Mouse (Mus musculus): ENCODE data around the gene Pbx1. TPM values are rescaled to one million over a fixed set of nuclear protein-coding genes. Genes with fewer than 3 reads are reported as not detected.

The Pbx1 gene
- polyA plus RNA-seq, 1 experiment from 2014 or later: 27.5 TPM

DNA sequence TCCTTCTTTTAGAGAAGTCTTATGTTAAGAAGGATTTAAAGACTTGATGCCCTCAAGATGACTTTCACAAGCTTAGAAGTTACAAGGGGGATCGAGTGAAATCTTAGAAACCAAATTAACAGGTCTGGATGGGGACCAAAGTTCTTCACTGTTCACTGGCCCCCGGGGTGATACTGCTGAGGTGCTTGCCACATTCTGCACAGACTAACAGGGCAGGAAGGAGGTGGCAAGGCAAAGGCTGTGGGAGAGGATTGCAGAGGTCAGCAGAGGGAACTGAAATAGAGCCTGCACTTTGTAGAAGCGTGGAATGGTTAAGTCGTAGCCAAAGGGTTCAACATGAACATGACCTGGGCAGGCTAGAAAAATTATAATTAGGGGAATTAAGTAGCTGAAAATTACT, 256.5 kb downstream of the Pbx1 start:
- Histone ChIP-seq H3K27me3 (replicated peaks) (no peaks in the 10 kb centered on the region), H3K36me3 (no peaks in the 10 kb centered on the region), H3K4me1 (replicated peaks) (peaks cover 7% of the 10 kb centered on the region; the same call in 1 of the 2 replicates), H3K9ac (no peak overlapping the region), H3K4me3 (replicated peaks) (no peak overlapping the region), H3K4me2 (replicated peaks) (no peak overlapping the region), H3K27ac (no peak overlapping the region), H3K9me3 (no peaks in the 10 kb centered on the region)
- no peak for ATAC-seq
- 84% methylated on average over 4 of the region's 4 CpGs for WGBS

DNA sequence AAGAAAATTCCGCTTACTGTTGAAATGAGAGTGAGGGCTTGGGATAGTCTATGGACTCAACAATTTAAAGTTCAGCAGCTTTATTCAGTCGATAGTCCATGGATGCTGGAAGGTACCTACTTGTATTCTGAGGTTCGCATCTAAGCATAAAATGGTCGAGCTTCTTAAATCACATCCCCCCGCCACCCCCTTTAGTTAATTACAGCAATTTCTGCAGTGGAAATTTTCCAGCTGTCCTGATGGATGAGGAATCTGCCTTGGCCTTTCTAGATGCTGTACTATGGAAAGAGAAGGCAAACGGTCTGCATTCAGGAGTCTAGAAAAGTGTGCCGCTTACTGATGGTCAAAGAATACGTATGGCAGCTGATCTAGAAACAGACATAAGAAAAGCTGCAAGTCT, 262.3 kb downstream of the Pbx1 start:
- 80% methylated on average over 8 of the region's 8 CpGs for WGBS
- no peaks in the 10 kb centered on the region for H3K27me3 ChIP-seq (replicated peaks)
- H3K27ac ChIP-seq: no peak overlapping the region
- H3K9ac ChIP-seq: no peak overlapping the region
- no peak overlapping the region for H3K4me3 ChIP-seq (replicated peaks)
- no peaks in the 10 kb centered on the region for H3K36me3 ChIP-seq
- no peaks in the 10 kb centered on the region for H3K9me3 ChIP-seq
- ATAC-seq: no peak
- no peaks in the 10 kb centered on the region for H3K4me1 ChIP-seq (replicated peaks)
- no peak overlapping the region for H3K4me2 ChIP-seq (replicated peaks)

DNA sequence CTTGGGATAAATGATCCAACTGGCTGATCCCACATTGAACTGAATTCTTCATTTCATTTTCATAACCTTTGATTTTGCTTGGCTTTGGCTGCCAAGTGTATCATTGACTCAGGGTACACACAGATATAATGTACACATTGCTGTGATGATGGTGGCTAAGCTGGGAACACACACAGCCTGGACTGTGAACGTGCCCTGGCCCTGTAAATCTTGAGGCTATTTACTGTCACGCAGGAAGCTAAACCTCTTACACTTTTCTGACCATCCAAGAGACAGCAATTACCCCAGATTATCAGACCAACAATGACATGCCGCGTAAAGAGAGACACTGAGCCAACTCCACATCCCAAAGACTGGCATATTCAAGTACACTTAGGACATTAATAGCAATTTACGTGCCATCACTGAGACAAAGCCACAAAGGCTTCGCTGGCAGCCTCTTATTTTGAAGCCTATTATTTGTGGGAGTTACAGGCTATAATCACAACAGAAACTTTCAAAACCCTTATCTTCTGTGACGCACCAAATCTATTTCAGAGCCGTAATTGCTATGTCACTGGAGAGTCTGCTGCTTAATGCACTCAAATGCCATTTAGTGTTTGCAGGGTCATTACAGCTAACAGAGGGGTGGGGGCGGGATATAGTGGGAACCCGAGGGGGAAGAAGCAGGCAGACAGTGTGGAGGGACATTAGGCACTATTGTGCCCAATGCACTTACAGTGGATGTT, 262.9 kb downstream of the Pbx1 start:
- no peak for ATAC-seq
- H3K4me1 ChIP-seq (replicated peaks): no peaks in the 10 kb centered on the region; the same call in 1 of the 2 replicates
- H3K9me3 ChIP-seq: no peaks in the 10 kb centered on the region
- no peak overlapping the region for H3K4me2 ChIP-seq (replicated peaks)
- no peaks in the 10 kb centered on the region for H3K36me3 ChIP-seq
- H3K9ac ChIP-seq: no peak overlapping the region
- H3K27ac ChIP-seq: no peak overlapping the region
- WGBS: 73% methylated on average over 10 of the region's 10 CpGs
- H3K27me3 ChIP-seq (replicated peaks): no peaks in the 10 kb centered on the region
- H3K4me3 ChIP-seq (replicated peaks): no peak overlapping the region

DNA sequence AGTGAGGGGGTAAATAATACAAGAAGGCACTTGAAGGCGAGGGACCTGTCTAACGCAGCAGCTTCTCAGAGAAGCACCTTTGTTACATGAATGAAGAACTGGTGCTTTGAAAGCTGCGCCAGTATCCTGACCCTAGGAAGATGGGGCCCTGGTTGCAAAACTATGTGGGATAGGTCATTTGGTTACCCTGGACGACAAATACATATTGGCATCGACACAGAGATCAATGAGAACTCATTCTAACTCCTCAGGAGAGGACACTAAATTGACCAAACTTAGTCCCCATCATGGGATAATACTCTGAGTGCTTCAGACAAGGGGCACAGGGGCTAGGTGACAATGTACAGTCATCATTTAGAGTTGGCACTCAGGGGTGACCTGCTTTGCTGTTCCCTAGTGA, 264.3 kb downstream of the Pbx1 start:
- Histone ChIP-seq H3K27me3 (replicated peaks) (no peaks in the 10 kb centered on the region), H3K4me1 (replicated peaks) (no peaks in the 10 kb centered on the region; the same call in 1 of the 2 replicates), H3K4me2 (replicated peaks) (no peak overlapping the region), H3K4me3 (replicated peaks) (no peak overlapping the region), H3K9ac (no peak overlapping the region), H3K9me3 (no peaks in the 10 kb centered on the region), H3K36me3 (no peaks in the 10 kb centered on the region), H3K27ac (no peak overlapping the region)
- no peak for ATAC-seq
- 92% methylated on average over 5 of the region's 5 CpGs for WGBS

DNA sequence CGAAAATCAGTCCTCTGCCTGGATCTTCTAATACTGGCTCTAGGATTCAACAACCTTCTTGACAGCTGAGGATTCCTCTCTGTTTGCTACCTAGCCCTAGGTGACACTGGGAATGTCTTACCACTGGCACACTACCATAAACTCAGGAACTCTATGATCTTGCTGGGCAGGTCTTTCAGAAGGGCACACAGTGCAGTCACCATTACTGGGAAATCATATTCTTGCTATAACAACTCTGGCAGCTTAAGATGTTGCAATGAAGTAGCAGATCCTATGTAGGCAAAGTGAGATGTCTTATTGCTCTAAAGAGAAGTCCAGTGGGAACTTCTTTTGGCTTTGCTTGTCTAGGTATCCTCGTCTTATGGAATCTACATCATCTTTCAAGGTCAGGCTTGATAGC, 265.2 kb downstream of the Pbx1 start:
- H3K27ac ChIP-seq: no peak overlapping the region
- no peaks in the 10 kb centered on the region for H3K9me3 ChIP-seq
- no peak overlapping the region for H3K4me2 ChIP-seq (replicated peaks)
- H3K9ac ChIP-seq: no peak overlapping the region
- no peaks in the 10 kb centered on the region for H3K27me3 ChIP-seq (replicated peaks)
- H3K4me3 ChIP-seq (replicated peaks): no peak overlapping the region
- H3K4me1 ChIP-seq (replicated peaks): no peaks in the 10 kb centered on the region; the same call in 1 of the 2 replicates
- ATAC-seq: no peak
- 87% methylated on average over 2 of the region's 2 CpGs for WGBS
- H3K36me3 ChIP-seq: no peaks in the 10 kb centered on the region

DNA sequence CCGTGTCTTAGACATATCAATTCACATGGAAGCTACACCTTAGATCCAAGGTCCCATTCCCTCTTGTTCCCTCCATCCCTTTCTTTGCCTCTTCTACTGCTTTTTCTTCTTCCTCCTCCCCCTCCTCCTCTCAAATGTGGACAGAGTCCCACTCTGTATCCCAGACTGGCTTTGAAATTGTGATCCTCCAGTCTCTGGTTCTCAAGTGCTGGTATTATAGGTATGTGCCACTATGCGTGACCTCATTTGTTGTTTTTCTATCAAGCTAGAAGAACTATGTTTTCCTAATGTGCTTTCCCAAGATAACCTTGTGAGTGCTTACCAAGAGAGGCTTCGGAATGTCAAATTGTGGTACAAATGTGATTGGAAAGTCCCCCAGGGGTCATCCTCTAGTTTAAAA, 267.1 kb downstream of the Pbx1 start:
- no peak for ATAC-seq
- H3K4me3 ChIP-seq (replicated peaks): no peak overlapping the region
- 68% methylated on average over 3 of the region's 3 CpGs for WGBS

DNA sequence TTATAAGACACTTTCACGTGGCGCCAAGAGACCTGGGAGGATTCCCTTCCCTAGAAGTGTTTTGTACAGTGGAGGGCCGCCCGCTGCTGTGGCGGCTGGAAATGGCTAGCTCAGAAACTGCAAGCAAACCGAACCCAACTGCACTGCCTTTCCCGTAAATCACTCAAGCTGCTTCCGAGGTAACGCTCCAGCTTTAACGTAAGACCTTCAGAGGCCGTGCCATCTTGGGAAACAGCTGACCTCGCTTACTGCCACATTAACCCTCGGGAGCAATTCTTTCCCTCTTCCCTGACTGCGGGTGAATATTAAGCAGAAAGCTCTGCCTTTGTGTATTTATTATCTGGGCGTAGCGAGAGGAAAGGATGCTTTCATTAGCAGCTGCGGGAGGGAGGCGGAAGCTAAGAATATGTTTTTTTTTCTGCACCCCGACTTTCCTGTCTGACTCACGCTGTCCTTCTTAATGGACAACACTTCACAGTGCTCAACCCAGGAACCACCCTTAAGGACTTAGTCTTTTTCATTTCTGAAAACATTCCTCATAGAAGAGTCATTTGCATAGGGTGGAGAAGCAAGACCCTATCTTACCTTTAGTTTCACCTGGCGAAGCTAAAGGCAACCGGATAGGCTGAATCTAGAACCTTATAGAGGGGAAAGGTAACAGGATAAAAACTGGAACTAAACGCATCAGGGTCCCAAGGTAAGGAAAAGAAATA, 268.4 kb downstream of the Pbx1 start:
- Histone ChIP-seq H3K4me1 (replicated peaks) (no peaks in the 10 kb centered on the region; the same call in 1 of the 2 replicates), H3K27ac (no peak overlapping the region), H3K9me3 (no peaks in the 10 kb centered on the region), H3K4me3 (replicated peaks) (no peak overlapping the region), H3K4me2 (replicated peaks) (no peak overlapping the region), H3K36me3 (no peaks in the 10 kb centered on the region), H3K27me3 (replicated peaks) (no peaks in the 10 kb centered on the region), H3K9ac (no peak overlapping the region)
- ATAC-seq: no peak
- 59% methylated on average over 23 of the region's 23 CpGs for WGBS

More for the DNA sequence above, 267.1 kb downstream of the Pbx1 start:
- no peaks in the 10 kb centered on the region for H3K9me3 ChIP-seq
- H3K9ac ChIP-seq: no peak overlapping the region
- H3K27me3 ChIP-seq (replicated peaks): no peaks in the 10 kb centered on the region
- no peaks in the 10 kb centered on the region; the same call in 1 of the 2 replicates for H3K4me1 ChIP-seq (replicated peaks)
- H3K27ac ChIP-seq: no peak overlapping the region
- H3K4me2 ChIP-seq (replicated peaks): no peak overlapping the region
- no peaks in the 10 kb centered on the region for H3K36me3 ChIP-seq

DNA sequence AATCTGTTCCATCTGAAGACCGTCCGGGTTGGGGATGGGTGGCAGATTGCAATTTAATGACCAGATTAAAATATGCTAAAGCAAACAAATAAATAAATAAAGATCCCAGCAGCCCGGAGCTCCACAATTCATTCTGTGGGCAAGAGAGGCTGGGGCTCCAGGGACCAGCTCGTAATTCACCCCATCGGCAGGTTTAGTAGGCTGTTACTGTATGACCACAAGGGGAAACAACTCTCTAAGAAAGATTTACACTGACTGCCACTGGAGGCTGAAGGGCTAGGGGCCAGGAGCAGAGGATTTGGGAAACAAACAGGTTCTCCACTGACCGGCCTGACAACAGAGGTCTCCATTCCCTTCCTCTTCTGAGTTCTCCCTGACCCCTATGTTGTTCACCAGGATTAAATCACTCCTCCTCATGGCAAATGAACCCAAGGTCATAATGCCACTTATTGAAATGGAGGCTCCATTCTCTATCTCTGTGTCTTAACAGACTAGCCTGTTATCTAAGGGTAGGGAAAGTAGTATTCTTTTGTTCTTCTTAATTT, 292.9 kb downstream of the Pbx1 start:
- WGBS: 68% methylated on average over 6 of the region's 6 CpGs
- ATAC-seq: no peak
- H3K9me3 ChIP-seq: no peaks in the 10 kb centered on the region

DNA sequence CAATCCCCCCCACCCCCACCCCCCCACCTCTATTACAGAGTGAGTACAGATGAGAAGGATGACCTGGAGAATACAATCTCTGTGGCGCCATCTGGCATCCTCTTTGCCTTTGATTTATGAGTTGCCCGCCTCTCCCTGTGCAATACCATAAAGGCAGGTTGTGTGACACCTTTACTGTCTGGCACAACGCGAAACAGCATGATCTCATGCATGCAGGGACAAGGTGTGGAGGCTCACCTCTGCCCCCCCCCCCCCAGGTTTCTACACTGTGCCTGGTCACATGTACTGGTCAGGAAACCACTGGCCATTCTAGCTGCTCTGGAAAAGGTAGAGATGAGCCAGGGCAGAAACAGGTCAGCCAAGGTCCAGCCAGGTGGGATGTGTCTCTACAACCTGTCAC, 293.4 kb downstream of the Pbx1 start:
- H3K9me3 ChIP-seq: no peaks in the 10 kb centered on the region
- no peak overlapping the region for H3K4me2 ChIP-seq (replicated peaks)
- H3K27me3 ChIP-seq (replicated peaks): no peaks in the 10 kb centered on the region
- no peak overlapping the region for H3K4me3 ChIP-seq (replicated peaks)
- no peak overlapping the region for H3K27ac ChIP-seq
- no peaks in the 10 kb centered on the region for H3K36me3 ChIP-seq
- ATAC-seq: no peak
- 76% methylated on average over 4 of the region's 4 CpGs for WGBS
- H3K4me1 ChIP-seq (replicated peaks): no peaks in the 10 kb centered on the region
- H3K9ac ChIP-seq: no peak overlapping the region

More for the DNA sequence above, 292.9 kb downstream of the Pbx1 start:
- H3K36me3 ChIP-seq: no peaks in the 10 kb centered on the region
- H3K4me3 ChIP-seq (replicated peaks): no peak overlapping the region
- no peaks in the 10 kb centered on the region for H3K4me1 ChIP-seq (replicated peaks)
- no peak overlapping the region for H3K4me2 ChIP-seq (replicated peaks)
- no peaks in the 10 kb centered on the region for H3K27me3 ChIP-seq (replicated peaks)
- H3K9ac ChIP-seq: no peak overlapping the region
- H3K27ac ChIP-seq: no peak overlapping the region

DNA sequence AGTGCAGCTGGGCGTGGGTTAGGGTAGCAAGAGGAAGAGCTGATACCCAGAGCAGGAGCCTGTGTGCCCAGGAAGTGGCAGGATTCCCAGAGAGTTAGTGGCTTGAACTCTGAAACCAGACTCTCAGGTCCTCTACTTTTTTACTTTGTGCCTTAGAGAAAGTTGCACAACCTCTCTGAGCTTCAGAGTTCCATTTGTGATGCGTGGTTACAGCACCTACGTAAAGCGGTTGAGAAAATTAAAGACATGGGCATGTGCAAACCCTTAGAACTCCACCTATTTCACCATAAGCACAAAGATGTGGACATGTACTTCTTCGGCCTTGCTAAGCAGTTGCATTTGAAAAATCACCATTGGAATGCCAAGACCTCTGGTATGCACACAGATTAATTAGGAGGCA, 294.2 kb downstream of the Pbx1 start:
- Histone ChIP-seq H3K9me3 (no peaks in the 10 kb centered on the region), H3K4me1 (replicated peaks) (no peaks in the 10 kb centered on the region), H3K4me3 (replicated peaks) (no peak overlapping the region), H3K27ac (no peak overlapping the region), H3K36me3 (no peaks in the 10 kb centered on the region), H3K4me2 (replicated peaks) (no peak overlapping the region), H3K27me3 (replicated peaks) (no peaks in the 10 kb centered on the region), H3K9ac (no peak overlapping the region)
- no peak for ATAC-seq
- WGBS: 91% methylated on average over 5 of the region's 5 CpGs

DNA sequence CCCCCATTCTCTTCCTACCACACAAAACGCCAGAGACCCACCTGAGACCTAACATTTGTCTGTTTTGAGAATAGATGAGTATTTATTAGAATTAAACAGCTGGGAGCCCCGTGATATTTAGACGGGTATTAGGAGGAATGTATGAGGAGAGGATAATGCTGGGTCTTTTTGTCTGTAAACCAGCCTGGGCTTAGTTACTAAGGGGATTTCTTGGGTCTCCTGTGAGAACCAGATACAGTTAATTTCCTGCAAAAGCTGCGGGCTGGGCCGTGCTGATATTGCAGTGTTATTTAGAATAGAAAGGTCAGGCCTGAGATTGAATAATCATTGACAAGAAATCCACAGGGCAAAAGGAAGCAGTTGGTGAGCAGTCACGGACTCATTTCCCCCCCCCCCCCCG, 296.5 kb downstream of the Pbx1 start:
- ATAC-seq: no peak
- Histone ChIP-seq H3K9me3 (no peaks in the 10 kb centered on the region), H3K4me3 (replicated peaks) (no peak overlapping the region), H3K4me2 (replicated peaks) (no peak overlapping the region), H3K27ac (no peak overlapping the region), H3K4me1 (replicated peaks) (no peaks in the 10 kb centered on the region), H3K36me3 (no peaks in the 10 kb centered on the region), H3K9ac (no peak overlapping the region), H3K27me3 (replicated peaks) (no peaks in the 10 kb centered on the region)
- 52% methylated on average over 7 of the region's 7 CpGs for WGBS

DNA sequence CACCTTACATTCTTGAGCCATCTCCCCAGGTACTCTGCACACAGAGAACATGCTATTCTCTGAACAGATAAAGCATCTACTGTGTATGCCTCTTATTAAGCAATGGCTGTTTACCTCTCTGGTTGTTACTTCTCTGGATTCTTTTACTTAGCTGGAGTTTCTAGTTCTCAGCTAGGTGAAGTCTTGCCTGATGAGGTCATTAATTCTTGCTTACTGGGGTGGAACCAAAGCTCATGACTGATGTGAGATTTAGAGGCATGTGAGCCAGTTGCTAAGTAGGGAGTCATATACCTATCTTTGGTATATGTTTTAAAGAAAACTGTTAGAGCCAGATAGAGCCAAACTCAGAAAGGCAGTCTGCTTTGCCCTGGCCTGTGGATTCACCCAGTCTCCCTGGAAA, 298.4 kb downstream of the Pbx1 start:
- no peak overlapping the region for H3K4me3 ChIP-seq (replicated peaks)
- H3K4me2 ChIP-seq (replicated peaks): no peak overlapping the region
- H3K36me3 ChIP-seq: no peaks in the 10 kb centered on the region
- H3K27ac ChIP-seq: no peak overlapping the region
- ATAC-seq: no peak
- no peaks in the 10 kb centered on the region for H3K27me3 ChIP-seq (replicated peaks)
- no peak overlapping the region for H3K9ac ChIP-seq
- H3K4me1 ChIP-seq (replicated peaks): no peaks in the 10 kb centered on the region
- H3K9me3 ChIP-seq: no peaks in the 10 kb centered on the region

DNA sequence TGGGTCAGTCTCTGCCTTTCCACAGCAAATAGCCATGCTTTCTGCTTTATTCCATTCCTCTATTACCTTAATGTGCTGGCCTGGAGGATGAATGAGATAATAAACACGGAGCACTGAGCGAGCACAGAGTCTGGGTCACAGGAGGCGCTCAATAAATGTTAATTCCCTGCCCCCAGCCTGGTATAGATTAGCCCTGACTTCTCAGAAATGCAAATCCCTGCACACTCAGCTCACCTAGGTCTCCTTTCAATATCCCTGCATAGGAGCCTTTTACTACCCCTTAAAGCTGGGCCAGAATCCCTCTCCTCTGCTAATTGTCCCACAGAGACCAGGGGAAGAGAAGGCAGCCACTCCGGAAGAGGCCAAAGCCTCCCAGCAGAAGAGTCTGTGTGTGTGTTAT, 304.1 kb downstream of the Pbx1 start:
- no peaks in the 10 kb centered on the region for H3K9me3 ChIP-seq
- no peak for ATAC-seq
- WGBS: 67% methylated on average over 4 of the region's 4 CpGs

More for the DNA sequence above, 304.1 kb downstream of the Pbx1 start:
- no peak overlapping the region for H3K4me3 ChIP-seq (replicated peaks)
- H3K4me2 ChIP-seq (replicated peaks): no peak overlapping the region
- no peak overlapping the region for H3K27ac ChIP-seq
- no peak overlapping the region for H3K9ac ChIP-seq
- H3K27me3 ChIP-seq (replicated peaks): no peaks in the 10 kb centered on the region
- no peaks in the 10 kb centered on the region for H3K36me3 ChIP-seq
- H3K4me1 ChIP-seq (replicated peaks): no peaks in the 10 kb centered on the region

Data from intestine, embryonic 15.5 days (tissue).